In the genomic region with DNA sequence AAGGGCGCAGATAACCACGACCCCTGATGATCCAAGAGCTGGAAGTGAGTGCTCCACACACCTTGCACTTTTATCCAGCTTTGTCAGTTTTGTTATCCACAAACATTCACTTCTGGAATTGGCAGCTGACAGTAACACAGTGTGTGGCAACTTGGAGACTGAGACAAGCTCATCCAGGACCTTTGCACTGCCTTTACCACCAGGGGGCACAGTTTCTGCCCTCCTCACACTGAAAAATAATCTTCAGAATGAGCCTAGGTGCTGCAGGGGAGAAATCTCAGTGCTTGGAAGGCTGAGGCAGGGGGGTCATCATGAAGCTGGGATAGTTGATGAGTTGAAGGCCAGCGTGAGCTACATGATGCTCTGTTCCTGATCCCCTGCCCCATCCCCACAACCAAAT, we compare ENCODE assay signal across 13 mouse cellular contexts.
DNase-seq lines count a peak whose midpoint lies in the region; ATAC-seq and TF ChIP-seq lines count a peak whose summit lies in the region.
"Had no signal": no experiment of that assay in that cellular context is flagged by ENCODE, and none has a peak within 500 bp of the region (broad histone marks: within the 10 kb centered on the region; RNA-seq: fewer than 3 reads in every experiment).

No protein-coding gene starts in this region.

- no peak for DNase-seq in forebrain, postnatal 0 days
- DNase-seq in left cerebral cortex, adult 2 months (ENCODE audit: extremely low spot score in 1 of 2, low spot score in 2 of 2) = no peak
- DNase-seq in left cerebral cortex, postnatal 14 days (ENCODE audit: low spot score in 2 of 2) = no peak
- DNase-seq in brain, embryonic 14.5 days (ENCODE audit: low read depth) = no peak
- no peak for DNase-seq in thymus, adult 18-20 months
- DNase-seq: layer of hippocampus, adult 9-11 months; thymus, postnatal 4 days had no signal

- 69% methylated on average over 3 of the region's 3 CpGs for WGBS in forebrain, postnatal 0 days
- 63% methylated on average over 3 of the region's 3 CpGs for WGBS in forebrain, embryonic 16.5 days

- H3K36me3 ChIP-seq in forebrain, postnatal 0 days (ENCODE audit: insufficient read depth) = no peaks in the 10 kb centered on the region
- no peaks in the 10 kb centered on the region for H3K36me3 ChIP-seq in forebrain, embryonic 16.5 days (ENCODE audit: control insufficient read depth, insufficient read depth)
- no peaks in the 10 kb centered on the region for H3K36me3 ChIP-seq in E14TG2a.4 (ENCODE audit: insufficient read depth, low read length)
- H3K36me3 ChIP-seq: limb, embryonic 12.5 days had no signal

- no peaks in the 10 kb centered on the region for H3K27me3 ChIP-seq in forebrain, postnatal 0 days (ENCODE audit: insufficient read depth, low read length)
- H3K27me3 ChIP-seq in forebrain, embryonic 16.5 days (replicated peaks; ENCODE audit: control insufficient read depth, insufficient read depth, low read length) = no peaks in the 10 kb centered on the region
- H3K27me3 ChIP-seq in E14TG2a.4 (ENCODE audit: insufficient read depth, low read length) = no peaks in the 10 kb centered on the region
- H3K27me3 ChIP-seq: limb, embryonic 12.5 days had no signal

- no peak overlapping the region for H3K4me3 ChIP-seq in forebrain, postnatal 0 days (ENCODE audit: low read depth, low read length)
- no peak overlapping the region for H3K4me3 ChIP-seq in forebrain, embryonic 16.5 days (replicated peaks; ENCODE audit: low read length)
- no peak overlapping the region for H3K4me3 ChIP-seq in left cerebral cortex, adult 2 months
- H3K4me3 ChIP-seq in E14TG2a.4 (replicated peaks; ENCODE audit: low read length) = no peak overlapping the region
- H3K4me3 ChIP-seq: limb, embryonic 12.5 days had no signal

- H3K27ac ChIP-seq in forebrain, postnatal 0 days (ENCODE audit: low read depth, low read length) = no peak overlapping the region
- no peak overlapping the region for H3K27ac ChIP-seq in forebrain, embryonic 16.5 days (ENCODE audit: low read length)
- H3K27ac ChIP-seq in left cerebral cortex, adult 2 months = no peak overlapping the region
- H3K27ac ChIP-seq: limb, embryonic 12.5 days; macrophage had no signal

- H3K4me2 ChIP-seq in forebrain, postnatal 0 days (ENCODE audit: low read depth) = no peak overlapping the region
- H3K4me2 ChIP-seq in forebrain, embryonic 16.5 days (ENCODE audit: low read length) = no peak overlapping the region
- H3K4me2 ChIP-seq: limb, embryonic 12.5 days had no signal

- peak; percentile 41; the same call in 1 of the 2 replicates for TF ChIP-seq CTCF in forebrain, postnatal 0 days (IDR thresholded peaks at IDR 0.05; ENCODE audit: low read depth)
- peak; percentile 56 for TF ChIP-seq CTCF in left cerebral cortex, adult 2 months (IDR thresholded peaks at IDR 0.05)
- TF ChIP-seq CTCF in E14TG2a.4 (conservative IDR thresholded peaks at IDR 0.05; ENCODE audit: low read length) = peak; percentile 72
- TF ChIP-seq CTCF in brain, embryonic 14.5 days (IDR thresholded peaks at IDR 0.05; ENCODE audit: borderline replicate concordance, extremely low read depth, insufficient read depth, insufficient read length) = peak; percentile 45; the same call in 1 of the 2 replicates

- TF ChIP-seq POLR2A in brain, embryonic 14.5 days (IDR thresholded peaks at IDR 0.05; ENCODE audit: borderline replicate concordance, extremely low read depth, insufficient read depth, insufficient read length, poor library complexity, severe bottlenecking) = no peak

- ATAC-seq in forebrain, postnatal 0 days = no peak
- ATAC-seq in forebrain, embryonic 16.5 days = no peak
- ATAC-seq in megakaryocyte, adult 5-6 weeks (ENCODE audit: poor library complexity, severe bottlenecking) = no peak
- ATAC-seq: hindbrain, embryonic 16.5 days had no signal

- no peak overlapping the region for H3K9ac ChIP-seq in forebrain, postnatal 0 days
- H3K9ac ChIP-seq in forebrain, embryonic 16.5 days (replicated peaks; ENCODE audit: low read depth, low read length) = no peak overlapping the region
- H3K9ac ChIP-seq: limb, embryonic 12.5 days had no signal

- no peaks in the 10 kb centered on the region for H3K9me3 ChIP-seq in forebrain, postnatal 0 days (ENCODE audit: low read length)
- H3K9me3 ChIP-seq in forebrain, embryonic 16.5 days (ENCODE audit: control insufficient read depth, low read length) = no peaks in the 10 kb centered on the region
- H3K9me3 ChIP-seq in E14TG2a.4 (ENCODE audit: low read length) = no peaks in the 10 kb centered on the region
- H3K9me3 ChIP-seq: limb, embryonic 12.5 days had no signal

- intact Hi-C loops in left cerebral cortex, adult 2 months (cut with DNase I) = no loop called here
- intact Hi-C loops in left cerebral cortex, postnatal 14 days (cut with DNase I) = no loop called here

- H3K4me1 ChIP-seq in forebrain, postnatal 0 days (ENCODE audit: insufficient read depth) = no peaks in the 10 kb centered on the region
- H3K4me1 ChIP-seq in forebrain, embryonic 16.5 days (replicated peaks; ENCODE audit: control insufficient read depth, insufficient read depth, low read length) = no peaks in the 10 kb centered on the region
- H3K4me1 ChIP-seq in E14TG2a.4 (replicated peaks; ENCODE audit: low read depth, low read length) = no peaks in the 10 kb centered on the region
